Mouse (Mus musculus): ENCODE data around the gene Rasgrp3.

DNA sequence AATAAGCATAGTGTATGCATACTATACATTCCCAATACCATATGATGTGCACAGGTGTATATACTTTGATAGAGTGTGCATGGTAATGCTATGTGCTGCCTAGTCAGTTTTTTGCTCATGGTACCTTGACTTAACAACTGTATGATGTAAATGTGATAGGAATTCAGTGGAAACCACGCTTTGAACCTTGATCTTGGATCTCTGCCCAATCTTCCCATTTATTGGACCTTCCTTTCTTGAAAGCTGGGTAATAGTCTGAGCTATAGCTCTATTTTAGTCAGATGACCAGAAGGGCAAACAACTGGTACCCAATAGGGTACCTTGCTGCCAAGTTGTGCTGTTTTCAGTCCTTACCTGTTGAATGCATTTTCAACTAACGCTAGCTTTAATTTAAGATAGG lies 31.8 kb downstream of the Rasgrp3 start:
- TF ChIP-seq POLR2A (IDR thresholded peaks at IDR 0.05; ENCODE audit: borderline replicate concordance, insufficient read depth, low read length): no peak
- TF ChIP-seq CTCF (IDR thresholded peaks at IDR 0.05; ENCODE audit: borderline replicate concordance, insufficient read depth, low read depth, low read length): no peak
